Mouse (Mus musculus) heart, adult 11 months (tissue): ENCODE results near the gene Klhl22.
A peak's percentile ranks its signal among the peaks of the same experiment; 100 is the strongest.

Experiments used
- DNase-seq: peaks from one replicate; pipeline ENCODE4 v3.0.0; 2022

Gene Klhl22

DNA sequence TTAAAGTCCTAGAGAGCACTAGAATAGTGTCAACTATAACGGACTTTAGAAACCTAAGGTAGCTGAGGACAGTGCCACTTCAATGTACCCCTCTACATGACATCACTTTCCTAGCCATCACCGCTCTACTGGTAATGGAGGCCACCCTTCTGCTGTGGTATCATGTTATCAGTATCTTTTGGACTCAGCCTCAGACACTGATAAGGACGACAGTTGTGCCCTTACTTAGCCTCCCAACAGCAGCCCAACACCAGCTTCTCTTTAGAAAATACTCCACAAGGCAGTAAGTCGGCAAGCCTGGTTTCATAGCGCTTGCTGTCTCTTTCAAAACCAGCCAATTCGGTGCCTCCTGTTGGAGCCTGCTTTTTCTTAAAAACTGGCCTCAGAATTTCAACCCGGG, 75.1 kb downstream of the Klhl22 start:
- DNase-seq: no peak

GRCm38 (mm10) chr16:17835481-17835880, 76.1 kb downstream of the Klhl22 start:
- DNase-seq: no peak

DNA sequence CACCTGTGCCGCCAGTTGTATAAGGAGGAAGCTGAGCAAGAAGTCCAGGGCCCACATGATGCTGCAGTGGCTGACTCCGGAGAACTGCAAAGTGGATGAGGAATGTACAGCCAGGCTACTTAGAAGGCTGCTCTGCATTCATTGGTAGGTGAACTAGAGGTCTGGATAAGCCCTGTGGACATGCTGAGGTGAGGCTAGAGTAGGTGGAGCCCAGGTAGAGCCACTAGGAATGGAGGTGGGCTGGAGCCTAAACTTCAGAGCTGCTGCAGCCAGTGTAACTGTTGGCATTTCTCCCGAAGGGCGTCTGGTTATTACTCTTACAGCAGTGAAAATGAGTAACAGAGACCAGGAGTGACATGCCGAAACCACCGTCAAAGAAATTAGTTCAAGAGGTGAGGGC, 78.6 kb downstream of the Klhl22 start, which contains the start of gene Car15:
Car15 (minus strand) TSS at position 314 of the 400 bp plus-strand sequence.
- no peak for DNase-seq

DNA sequence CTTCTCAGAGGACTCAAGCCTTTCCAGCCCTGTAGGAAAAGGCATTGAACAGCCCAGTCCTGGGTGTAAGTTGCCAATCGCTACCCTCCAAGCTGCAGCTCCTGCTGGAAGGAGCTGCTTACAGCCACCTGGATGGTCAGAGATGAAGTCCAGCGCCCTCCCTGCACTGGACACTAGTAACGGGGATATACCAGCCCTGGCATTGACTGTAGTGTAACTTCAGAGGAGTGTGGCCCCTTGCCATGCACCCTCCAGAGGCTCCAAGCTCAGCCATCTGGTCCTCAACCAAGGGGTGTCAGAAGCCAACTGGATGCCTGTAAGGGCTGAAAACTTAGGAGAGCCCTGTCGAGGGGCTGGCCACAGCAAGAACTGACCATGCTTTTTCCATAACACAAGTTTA, 80.6 kb downstream of the Klhl22 start:
- peak; percentile 91 for DNase-seq

DNA sequence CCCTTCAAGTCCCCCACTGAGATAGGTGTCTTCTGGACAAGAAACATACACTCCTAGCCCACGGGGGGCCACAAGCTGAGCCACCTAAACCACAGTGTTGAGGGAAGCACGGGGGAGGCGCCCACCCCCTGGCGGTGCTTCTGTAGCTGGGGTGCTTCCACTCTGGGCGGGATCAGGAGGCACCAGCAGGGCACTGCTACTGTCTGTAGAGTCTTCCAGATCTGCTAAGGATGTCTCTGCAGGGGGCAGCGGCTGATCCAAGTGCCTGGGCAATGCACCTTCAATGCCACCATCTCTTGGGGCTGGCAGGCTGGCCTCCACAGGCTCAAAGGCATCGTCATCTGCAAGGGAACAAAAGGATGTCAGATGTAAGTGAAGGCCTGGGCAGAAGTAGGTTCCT, 83.0 kb downstream of the Klhl22 start:
- no peak for DNase-seq
